Mouse (Mus musculus) cerebellum, adult 2 months (tissue): ENCODE data around the gene Accsl. TPM values are rescaled to one million over a fixed set of nuclear protein-coding genes. Genes with fewer than 3 reads are reported as not detected.

Experiments used
- DNase-seq, 2 experiments: peaks; one replicate each; pipeline ENCODE4 v3.0.0; 2021
- H3K27ac ChIP-seq: fragments of 200-500 bp; 2 replicates; pipeline ENCODE4 v1.5.1; 2012; ENCODE audit warnings: low read length, control low read depth, inconsistent platforms; ENCODE audit not compliant: insufficient read depth
- H3K27me3 ChIP-seq: fragments of 200-500 bp; 2 replicates; pipeline ENCODE4 v1.6.1; 2012; ENCODE audit warnings: inconsistent platforms, mild to moderate bottlenecking, low read length, moderate library complexity; ENCODE audit not compliant: control insufficient read depth, insufficient read depth
- H3K4me1 ChIP-seq: fragments of 200-500 bp; 2 replicates; pipeline ENCODE4 v1.6.1; 2011; ENCODE audit warnings: low read length; ENCODE audit not compliant: control insufficient read depth, insufficient read depth
- H3K4me3 ChIP-seq: fragments of 200-500 bp; replicated peaks from 2 replicates; pipeline ENCODE3; 2011; ENCODE audit warnings: mild to moderate bottlenecking, low read depth, low read length, control low read depth; ENCODE audit not compliant: insufficient read depth
- CTCF ChIP-seq: fragments of 200-500 bp; IDR thresholded peaks from 2 replicates; pipeline ENCODE4 v1.5.1; 2011; ENCODE audit warnings: low read depth, mild to moderate bottlenecking, control low read depth, low read length, moderate library complexity, borderline replicate concordance; ENCODE audit not compliant: insufficient read depth
- POLR2A ChIP-seq: fragments of 200-500 bp; IDR thresholded peaks from 2 replicates; pipeline ENCODE4 v1.6.1; 2011; ENCODE audit warnings: low read length, control low read depth, borderline replicate concordance; ENCODE audit not compliant: insufficient read depth
- WGBS: fragments of 180-500 bp; shearing (Covaris S2); methylation state at CpG from one replicate; pipeline ENCODE4 v1.1.7; 2018; 5-methylcytosine and 5-hydroxymethylcytosine counted together
- polyA plus RNA-seq: library from polyadenylated mRNA; depleted of rRNA; stranded (reverse); fragments of >200 nt; gene quantifications from 2 replicates; pipeline ENCODE4 v1.2.3, GENCODE M21; 2012

Accsl gene
- polyA plus RNA-seq, 1 experiment, result 0.72 TPM

GRCm38 (mm10) chr2:93902680-93903305 lies 33.8 kb upstream of the Accsl start:
- TF ChIP-seq POLR2A (no peak), CTCF (no peak)
- no peak for DNase-seq
- no peak overlapping the region for H3K27ac ChIP-seq
- no peaks in the 10 kb centered on the region for H3K27me3 ChIP-seq
- 41% methylated on average over 5 of the region's 5 CpGs for WGBS
- peaks cover 10% of the 10 kb centered on the region for H3K4me1 ChIP-seq
- no peak overlapping the region for H3K4me3 ChIP-seq

- 49% methylated on average over 16 of the region's 16 CpGs for WGBS
- Histone ChIP-seq H3K27me3 (no peaks in the 10 kb centered on the region), H3K27ac (no peak overlapping the region), H3K4me1 (peaks cover 10% of the 10 kb centered on the region), H3K4me3 (no peak overlapping the region)
- peak in 1 of 2 experiments; percentile 40 for DNase-seq
- TF ChIP-seq CTCF, result no peak
These were observed 30.7 kb upstream of the Accsl start for GRCm38 (mm10) chr2:93899397-93900380.

GRCm38 (mm10) chr2:93891611-93892280 lies 22.8 kb upstream of the Accsl start:
- Histone ChIP-seq H3K4me3 (no peak overlapping the region), H3K4me1 (no peaks in the 10 kb centered on the region), H3K27ac (no peak overlapping the region), H3K27me3 (no peaks in the 10 kb centered on the region)
- WGBS, result 27% methylated on average over 9 of the region's 9 CpGs
- TF ChIP-seq POLR2A (no peak), CTCF (no peak)
- DNase-seq, result peak in 1 of 2 experiments; percentile 37

- Histone ChIP-seq H3K4me3 (no peak overlapping the region), H3K27me3 (no peaks in the 10 kb centered on the region), H3K27ac (no peak overlapping the region), H3K4me1 (no peaks in the 10 kb centered on the region)
- WGBS, result 59% methylated on average over 8 of the region's 8 CpGs
- no peak for DNase-seq
- TF ChIP-seq POLR2A (no peak), CTCF (no peak)
These were observed 21.2 kb upstream of the Accsl start for GRCm38 (mm10) chr2:93890143-93890542.

- Histone ChIP-seq H3K4me3 (no peak overlapping the region), H3K4me1 (no peaks in the 10 kb centered on the region), H3K27me3 (no peaks in the 10 kb centered on the region), H3K27ac (no peak overlapping the region)
- WGBS, result 93% methylated on average over 7 of the region's 7 CpGs
- TF ChIP-seq POLR2A, result no peak
- TF ChIP-seq CTCF, result no peak
- no peak for DNase-seq
These were observed 20.1 kb upstream of the Accsl start for GRCm38 (mm10) chr2:93889071-93889470.

GRCm38 (mm10) chr2:93888366-93888765 lies 19.4 kb upstream of the Accsl start:
- no peak for TF ChIP-seq POLR2A
- no peak for TF ChIP-seq CTCF
- Histone ChIP-seq H3K4me1 (no peaks in the 10 kb centered on the region), H3K27ac (no peak overlapping the region), H3K27me3 (no peaks in the 10 kb centered on the region), H3K4me3 (no peak overlapping the region)
- WGBS, result 67% methylated on average over 6 of the region's 6 CpGs
- DNase-seq, result no peak

- Histone ChIP-seq H3K27me3 (no peaks in the 10 kb centered on the region), H3K4me1 (no peaks in the 10 kb centered on the region), H3K4me3 (no peak overlapping the region), H3K27ac (no peak overlapping the region)
- TF ChIP-seq CTCF (no peak), POLR2A (no peak)
- DNase-seq, result no peak
- 85% methylated on average over 11 of the region's 11 CpGs for WGBS
These were observed 18.3 kb upstream of the Accsl start for GRCm38 (mm10) chr2:93887273-93887672.

- 63% methylated on average over 10 of the region's 10 CpGs for WGBS
- TF ChIP-seq POLR2A (no peak), CTCF (no peak)
These were observed 17.2 kb upstream of the Accsl start for GRCm38 (mm10) chr2:93886013-93886794.

More at GRCm38 (mm10) chr2:93886013-93886794, 17.2 kb upstream of the Accsl start:
- DNase-seq, result no peak
- H3K27ac ChIP-seq, result no peak overlapping the region
- H3K4me3 ChIP-seq, result no peak overlapping the region
- H3K27me3 ChIP-seq, result no peaks in the 10 kb centered on the region
- no peaks in the 10 kb centered on the region for H3K4me1 ChIP-seq
